Mouse (Mus musculus) megakaryocyte, embryonic 14.5 days (primary cell): ENCODE measurements at regions not wholly inside any gene's neighbourhood (a gene's known extent, or its start where the extent isn't known, plus 50 kb on each side); places are given as distances from the start of the nearest gene placed in this dataset.

Experiments used
- FLI1 ChIP-seq: IDR thresholded peaks from 2 replicates; pipeline ENCODE4 v1.6.1; 2012; ENCODE audit warnings: low read length, inconsistent platforms, mixed read lengths
- GATA1 ChIP-seq: IDR thresholded peaks from 3 replicates; pipeline ENCODE4 v1.6.1; 2012; ENCODE audit warnings: mixed read lengths, low read length, inconsistent platforms, borderline replicate concordance

DNA sequence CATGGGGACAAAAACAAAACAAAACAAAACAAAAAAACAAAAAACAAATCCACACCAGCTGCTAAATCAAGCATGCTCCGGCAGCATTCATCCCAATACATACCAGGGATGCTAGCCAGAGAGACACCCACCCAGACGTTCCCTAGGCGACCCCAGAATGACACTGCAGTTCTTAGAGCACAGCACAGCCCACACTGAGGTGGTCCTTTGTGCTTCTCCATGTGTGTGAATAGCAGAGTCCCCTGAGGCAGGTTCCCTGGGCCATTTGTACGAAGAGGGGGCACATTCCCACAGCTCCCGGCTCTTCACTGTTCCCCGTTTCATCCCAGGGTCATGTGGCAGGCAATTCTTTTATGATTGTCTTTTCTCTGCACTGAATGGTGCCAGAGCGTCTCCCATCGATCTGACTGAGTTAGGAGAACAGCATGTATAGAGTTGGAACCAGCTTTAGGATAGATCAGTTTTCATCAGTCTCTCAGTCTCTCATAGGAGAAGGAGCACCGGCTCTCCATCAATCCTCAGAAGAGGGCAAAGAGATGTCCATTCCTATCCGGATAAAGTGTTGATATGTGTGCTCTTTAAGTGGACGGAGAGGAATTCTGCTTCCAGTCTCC is 136.7 kb upstream of the Arl4c start:
- TF ChIP-seq GATA1, result no peak
- no peak for TF ChIP-seq FLI1
